Mouse (Mus musculus) CH12.LX (cell line): ENCODE data around the gene Slc36a3. TPM values are rescaled to one million over a fixed set of nuclear protein-coding genes. Genes with fewer than 3 reads are reported as not detected.
A peak's percentile ranks its signal among the peaks of the same experiment; 100 is the strongest.

Experiments
- DNase-seq: peaks from one replicate; pipeline ENCODE4 v3.0.0-alpha.2; 2013; ENCODE audit errors: extremely low read depth
- H3K27ac ChIP-seq: 2 replicates; pipeline ENCODE4 v1.5.1; 2012; ENCODE audit warnings: low read depth, mild to moderate bottlenecking, control low read depth, moderate library complexity; ENCODE audit not compliant: insufficient read depth
- H3K27me3 ChIP-seq: replicated peaks from 2 replicates; pipeline ENCODE3; 2012; ENCODE audit warnings: inconsistent platforms
- H3K36me3 ChIP-seq, 2 experiments: replicated peaks in 1 of 2; 2 replicates each; pipeline versions ENCODE3 to v1.6.1; 2012; ENCODE audit warnings: inconsistent platforms in 1 of 2, low read length in 1 of 2, mild to moderate bottlenecking in 1 of 2, mixed read lengths in 1 of 2, moderate library complexity in 1 of 2; ENCODE audit not compliant: control insufficient read depth in 1 of 2, insufficient read depth in 1 of 2
- H3K4me1 ChIP-seq, 2 experiments: 2 replicates each; pipeline ENCODE4 v1.6.1; 2012; ENCODE audit warnings: inconsistent platforms in 1 of 2, moderate library complexity in 1 of 2; ENCODE audit not compliant: insufficient read depth in 2 of 2, control insufficient read depth in 1 of 2
- H3K4me2 ChIP-seq: 2 replicates; pipeline ENCODE4 v1.6.1; 2012; ENCODE audit warnings: low read depth, mild to moderate bottlenecking, control low read depth; ENCODE audit not compliant: poor library complexity, insufficient read depth, severe bottlenecking
- H3K4me3 ChIP-seq, 3 experiments: fragments of 150-350 bp in 1 of 3; sonication (generic) in 1 of 3; replicated peaks in 1 of 3; 2 replicates each; pipeline versions ENCODE3 to v1.5.1; 2011 to 2012; ENCODE audit warnings: low read depth in 2 of 3, low read length in 2 of 3, mild to moderate bottlenecking in 2 of 3, moderate library complexity in 2 of 3, control low read depth in 1 of 3, improper control_type of control experiment in 1 of 3, inconsistent platforms in 1 of 3, mixed read lengths in 1 of 3; ENCODE audit not compliant: poor library complexity in 1 of 3
- H3K79me2 ChIP-seq: replicated peaks from 2 replicates; pipeline ENCODE4 v1.6.1; 2012; ENCODE audit warnings: mild to moderate bottlenecking, moderate library complexity; ENCODE audit not compliant: control insufficient read depth, poor library complexity, insufficient read depth, severe bottlenecking; ENCODE audit errors: extremely low read depth
- H3K9ac ChIP-seq: 2 replicates; pipeline ENCODE4 v1.6.1; 2012; ENCODE audit warnings: low read depth, mild to moderate bottlenecking, control low read depth, moderate library complexity; ENCODE audit not compliant: insufficient read depth
- H3K9me3 ChIP-seq: replicated peaks from 2 replicates; pipeline ENCODE3; 2012; ENCODE audit warnings: low read length, inconsistent platforms, mixed read lengths
- BHLHE40 ChIP-seq: IDR thresholded peaks from 2 replicates; pipeline ENCODE4 v1.6.1; 2011; ENCODE audit warnings: mild to moderate bottlenecking, low read depth, low read length, improper control_type of control experiment
- CHD1 ChIP-seq: IDR thresholded peaks from 2 replicates; pipeline ENCODE4 v1.6.1; 2012; ENCODE audit warnings: low read depth, low read length, improper control_type of control experiment, inconsistent platforms
- CHD2 ChIP-seq: IDR thresholded peaks from 2 replicates; pipeline ENCODE4 v1.6.1; 2011; ENCODE audit warnings: low read length, improper control_type of control experiment
- CTCF ChIP-seq, 2 experiments: IDR thresholded peaks in 1 of 2; conservative IDR thresholded peaks in 1 of 2; 2 replicates each; pipeline ENCODE4 v1.5.1; 2011 to 2012; ENCODE audit warnings: low read depth in 2 of 2, low read length in 2 of 2, improper control_type of control experiment in 1 of 2, inconsistent platforms in 1 of 2, mild to moderate bottlenecking in 1 of 2, moderate library complexity in 1 of 2
- E2F4 ChIP-seq: IDR thresholded peaks from 2 replicates; pipeline ENCODE4 v1.6.1; 2011; ENCODE audit warnings: low read depth, low read length, improper control_type of control experiment; ENCODE audit not compliant: insufficient replicate concordance
- ELF1 ChIP-seq: IDR thresholded peaks from 2 replicates; pipeline ENCODE4 v1.6.1; 2014; ENCODE audit warnings: low read depth, mild to moderate bottlenecking, inconsistent platforms, low read length, improper control_type of control experiment
- ETS1 ChIP-seq: conservative IDR thresholded peaks from 2 replicates; pipeline ENCODE4 v1.6.1; 2012; ENCODE audit warnings: low read depth, mild to moderate bottlenecking, inconsistent platforms, low read length, improper control_type of control experiment, moderate library complexity
- GABPA ChIP-seq: IDR thresholded peaks from 2 replicates; pipeline ENCODE4 v1.6.1; 2012; ENCODE audit warnings: low read depth, low read length, improper control_type of control experiment, inconsistent platforms; ENCODE audit not compliant: insufficient replicate concordance
- IRF4 ChIP-seq: IDR thresholded peaks from 2 replicates; pipeline ENCODE4 v1.6.1; 2014; ENCODE audit warnings: low read depth, mild to moderate bottlenecking, inconsistent platforms, low read length, improper control_type of control experiment
- JUN ChIP-seq: IDR thresholded peaks from 2 replicates; pipeline ENCODE4 v1.6.1; 2011; ENCODE audit warnings: low read depth, mild to moderate bottlenecking, low read length, improper control_type of control experiment, moderate library complexity; ENCODE audit not compliant: insufficient read depth
- JUND ChIP-seq: conservative IDR thresholded peaks from 2 replicates; pipeline ENCODE4 v1.6.1; 2011; ENCODE audit warnings: low read depth, low read length, improper control_type of control experiment
- KAT2A ChIP-seq: IDR thresholded peaks from 2 replicates; pipeline ENCODE4 v1.6.1; 2012; ENCODE audit warnings: low read length, improper control_type of control experiment, inconsistent platforms; ENCODE audit not compliant: insufficient replicate concordance
- MAFK ChIP-seq: IDR thresholded peaks from 2 replicates; pipeline ENCODE4 v1.6.1; 2011; ENCODE audit warnings: low read length, improper control_type of control experiment; ENCODE audit not compliant: insufficient replicate concordance
- MAX ChIP-seq: IDR thresholded peaks from 2 replicates; pipeline ENCODE4 v1.6.1; 2011; ENCODE audit warnings: low read length, improper control_type of control experiment
- MAZ ChIP-seq: IDR thresholded peaks from 2 replicates; pipeline ENCODE4 v1.6.1; 2012; ENCODE audit warnings: low read depth, mild to moderate bottlenecking, inconsistent platforms, low read length, improper control_type of control experiment, moderate library complexity
- MEF2A ChIP-seq: IDR thresholded peaks from 2 replicates; pipeline ENCODE4 v1.6.1; 2014; ENCODE audit warnings: low read depth, mild to moderate bottlenecking, inconsistent platforms, low read length, improper control_type of control experiment, borderline replicate concordance
- MXI1 ChIP-seq: IDR thresholded peaks from 2 replicates; pipeline ENCODE4 v1.6.1; 2011; ENCODE audit warnings: mild to moderate bottlenecking, low read depth, low read length, improper control_type of control experiment
- MYC ChIP-seq: IDR thresholded peaks from 2 replicates; pipeline ENCODE4 v1.6.1; 2011; ENCODE audit warnings: low read depth, mild to moderate bottlenecking, improper control_type of control experiment, low read length
- NELFE ChIP-seq: IDR thresholded peaks from 2 replicates; pipeline ENCODE4 v1.6.1; 2011; ENCODE audit warnings: low read depth, low read length, improper control_type of control experiment
- PAX5 ChIP-seq: IDR thresholded peaks from 2 replicates; pipeline ENCODE4 v1.6.1; 2012; ENCODE audit warnings: low read length, inconsistent platforms, mixed read lengths
- POLR2A ChIP-seq: IDR thresholded peaks from 2 replicates; pipeline ENCODE4 v1.6.1; 2011; ENCODE audit warnings: low read depth, mild to moderate bottlenecking, improper control_type of control experiment, low read length
- POLR2AphosphoS2 ChIP-seq: IDR thresholded peaks from 2 replicates; pipeline ENCODE4 v1.6.1; 2011; ENCODE audit warnings: low read depth, low read length, improper control_type of control experiment
- RAD21 ChIP-seq: IDR thresholded peaks from 2 replicates; pipeline ENCODE4 v1.6.1; 2011; ENCODE audit warnings: low read depth, mild to moderate bottlenecking, low read length, improper control_type of control experiment, moderate library complexity
- RCOR1 ChIP-seq: conservative IDR thresholded peaks from 2 replicates; pipeline ENCODE4 v1.6.1; 2012; ENCODE audit warnings: low read depth, mild to moderate bottlenecking, inconsistent platforms, low read length, improper control_type of control experiment
- SIN3A ChIP-seq: IDR thresholded peaks from 2 replicates; pipeline ENCODE4 v1.6.1; 2012; ENCODE audit warnings: low read length, improper control_type of control experiment, inconsistent platforms
- SMC3 ChIP-seq: IDR thresholded peaks from 2 replicates; pipeline ENCODE4 v1.6.1; 2011; ENCODE audit warnings: low read depth, low read length, improper control_type of control experiment
- TBP ChIP-seq: conservative IDR thresholded peaks from 2 replicates; pipeline ENCODE4 v1.6.1; 2011; ENCODE audit warnings: low read depth, low read length, improper control_type of control experiment
- TCF12 ChIP-seq: IDR thresholded peaks from 2 replicates; pipeline ENCODE4 v1.6.1; 2014; ENCODE audit warnings: low read depth, mild to moderate bottlenecking, inconsistent platforms, low read length, improper control_type of control experiment
- UBTF ChIP-seq: IDR thresholded peaks from 2 replicates; pipeline ENCODE4 v1.6.1; 2012; ENCODE audit warnings: low read depth, mild to moderate bottlenecking, inconsistent platforms, low read length, improper control_type of control experiment, moderate library complexity
- USF2 ChIP-seq: conservative IDR thresholded peaks from 2 replicates; pipeline ENCODE4 v1.6.1; 2011; ENCODE audit warnings: low read depth, low read length, improper control_type of control experiment
- ZC3H11A ChIP-seq: IDR thresholded peaks from 2 replicates; pipeline ENCODE4 v1.6.1; 2012; ENCODE audit warnings: low read depth, mild to moderate bottlenecking, inconsistent platforms, low read length, improper control_type of control experiment
- ZKSCAN1 ChIP-seq: IDR thresholded peaks from 2 replicates; pipeline ENCODE4 v1.6.1; 2012; ENCODE audit warnings: low read depth, inconsistent platforms, low read length, improper control_type of control experiment, borderline replicate concordance
- ZMIZ1 ChIP-seq: IDR thresholded peaks from 2 replicates; pipeline ENCODE4 v1.6.1; 2012; ENCODE audit warnings: low read depth, mild to moderate bottlenecking, inconsistent platforms, low read length, improper control_type of control experiment
- dilution Hi-C: fragments of 300-500 bp; cut with MboI; formaldehyde crosslinking; loops from 2 replicates; pipeline ENCODE4 v1.14.3; 2020; ENCODE audit warnings: low sequenced_read_pairs; ENCODE audit not compliant: extremely low pct_unique_long_range_greater_than_20kb, extremely low pct_ligation_motif_present
- in situ Hi-C: fragments of 300-500 bp; cut with MboI; formaldehyde crosslinking; loops from 3 replicates; pipeline ENCODE4 v1.14.3; 2019; ENCODE audit warnings: low sequenced_read_pairs, low pct_ligation_motif_present, low pct_unique_long_range_greater_than_20kb, mixed read lengths
- polyA plus RNA-seq: library from polyadenylated mRNA; unstranded; fragments of >175 nt; gene quantifications from 2 replicates; pipeline ENCODE4 v1.2.1, GENCODE M21; 2012; ENCODE audit warnings: low read depth; ENCODE audit not compliant: insufficient read length
- total RNA-seq, 2 experiments: library from RNA; depleted of rRNA; stranded (reverse); fragments of 300-350 nt in 1 of 2; fragments of >200 nt in 1 of 2; gene quantifications; 2 replicates each; pipeline ENCODE4 v1.2.3; 2012 to 2014

Slc36a3 gene
- total and polyA plus RNA-seq, 3 experiments = 0.72 to 1.5 (median 0.72) TPM

DNA sequence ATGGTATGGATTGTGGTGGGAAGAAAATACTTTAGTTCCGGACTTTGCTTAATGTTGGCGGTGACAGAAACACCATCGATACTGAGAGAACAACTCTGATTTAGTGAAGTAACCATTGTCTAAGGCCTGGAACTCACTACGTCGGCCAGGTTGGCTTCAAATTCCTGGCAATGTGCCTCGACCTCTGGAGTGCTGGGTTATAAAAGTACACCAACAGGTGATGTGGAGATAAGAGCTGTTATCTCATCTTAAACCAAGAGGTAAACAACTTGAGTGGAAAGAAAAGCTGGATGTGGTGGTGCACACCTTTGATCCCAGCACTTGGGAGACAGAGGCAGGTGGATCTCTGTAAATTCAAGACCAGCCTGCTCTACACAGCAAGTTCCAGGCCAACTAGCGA, 58.4 kb downstream of the Slc36a3 start:
- TF ChIP-seq KAT2A = no peak
- TF ChIP-seq RCOR1 = no peak
- TF ChIP-seq CTCF (conservative IDR thresholded peaks at IDR 0.05 in 1 of 2, IDR thresholded peaks at IDR 0.05 in 1 of 2; ENCODE audit: low read depth in 2 of 2, low read length in 2 of 2) = no peak
- in situ Hi-C loops = loop anchor here (5.0 kb wide), 1 partner anchor 54 kb away; no protein-coding TSS in a partner anchor
- dilution Hi-C loops = no loop called here
- Histone ChIP-seq H3K79me2 (no peaks in the 10 kb centered on the region), H3K36me3 (no peaks in the 10 kb centered on the region), H3K9me3 (no peaks in the 10 kb centered on the region), H3K27me3 (no peaks in the 10 kb centered on the region), H3K9ac (no peak overlapping the region), H3K4me3 (no peak overlapping the region), H3K4me1 (peaks cover 0 to 8% of the 10 kb centered on the region in 2 experiments; a peak in 1 of 4 replicates), H3K27ac (no peak overlapping the region), H3K4me2 (no peak overlapping the region)
- DNase-seq = no peak

- Histone ChIP-seq H3K4me1 (peaks cover 0 to 12% of the 10 kb centered on the region in 2 experiments; a peak in 3 of 4 replicates), H3K9me3 (no peaks in the 10 kb centered on the region), H3K9ac (no peak overlapping the region), H3K4me2 (no peak overlapping the region), H3K27ac (no peak overlapping the region), H3K79me2 (no peaks in the 10 kb centered on the region), H3K27me3 (no peaks in the 10 kb centered on the region), H3K36me3 (no peaks in the 10 kb centered on the region), H3K4me3 (no peak overlapping the region)
- in situ Hi-C loops = loop anchor here (5.0 kb wide), 1 partner anchor 57 kb away; no protein-coding TSS in a partner anchor
- no peak for DNase-seq
- dilution Hi-C loops = no loop called here
- no peak for TF ChIP-seq KAT2A
- TF ChIP-seq BHLHE40 = peak; percentile 67
- peak; percentile 62; the same call in 1 of the 2 replicates for TF ChIP-seq JUN
- peak; percentile 44; the same call in 1 of the 2 replicates for TF ChIP-seq CHD2
- TF ChIP-seq MEF2A = 0 out of 2 replicates have a peak, but pooled peaks have one; percentile 22
- TF ChIP-seq GABPA = no peak
- TF ChIP-seq ETS1 = peak; percentile 28; the same call in 1 of the 2 replicates
- TF ChIP-seq USF2 = no peak
- TF ChIP-seq SIN3A = no peak
- no peak for TF ChIP-seq ZMIZ1
- no peak for TF ChIP-seq MAFK
- TF ChIP-seq CTCF (conservative IDR thresholded peaks at IDR 0.05 in 1 of 2, IDR thresholded peaks at IDR 0.05 in 1 of 2; ENCODE audit: low read depth in 2 of 2, low read length in 2 of 2) = no peak
- TF ChIP-seq TCF12 = peak; percentile 68
- TF ChIP-seq ELF1 = no peak
- no peak for TF ChIP-seq MAX
- no peak for TF ChIP-seq POLR2A
- no peak for TF ChIP-seq ZC3H11A
- peak; percentile 90 for TF ChIP-seq IRF4
- TF ChIP-seq MYC = no peak
- no peak for TF ChIP-seq RAD21
- TF ChIP-seq ZKSCAN1 = no peak
- TF ChIP-seq MAZ = no peak
- TF ChIP-seq CHD1 = no peak
- TF ChIP-seq PAX5 = no peak
- no peak for TF ChIP-seq NELFE
- no peak for TF ChIP-seq MXI1
- peak; percentile 85 for TF ChIP-seq JUND
- no peak for TF ChIP-seq UBTF
- no peak for TF ChIP-seq RCOR1
- TF ChIP-seq SMC3 = no peak
- no peak for TF ChIP-seq POLR2AphosphoS2
- no peak for TF ChIP-seq TBP
- no peak for TF ChIP-seq E2F4
Measured at GRCm38 (mm10) chr11:55089892-55090291, 61.6 kb downstream of the Slc36a3 start.
